ENCODE assay signal across 8 mouse cellular contexts in the genomic region with DNA sequence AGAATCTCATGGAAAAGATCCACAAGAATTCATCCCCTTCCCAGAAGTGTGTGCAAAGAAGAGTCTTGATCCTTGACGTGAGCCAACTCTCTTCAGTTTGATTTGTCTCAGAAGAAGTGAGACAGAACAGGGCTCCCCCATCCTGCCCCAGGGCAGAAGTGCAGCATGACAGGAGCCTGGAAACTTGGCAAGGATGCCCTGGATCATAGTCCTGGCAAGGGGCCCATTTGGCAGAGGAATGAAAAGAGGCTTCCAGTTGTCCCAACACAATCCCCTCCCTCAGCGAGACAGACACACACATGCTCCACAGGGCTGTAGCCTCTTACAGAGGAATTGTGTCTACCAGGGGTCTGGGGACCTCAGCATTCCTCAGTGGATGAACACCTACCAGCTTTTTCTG.
DNase-seq lines count a peak whose midpoint lies in the region; ATAC-seq and TF ChIP-seq lines count a peak whose summit lies in the region.

No protein-coding gene starts in this region.

- no peaks in the 10 kb centered on the region for H3K9me3 ChIP-seq in stomach, postnatal 0 days (ENCODE audit: control insufficient read depth, low read length)

- ATAC-seq in stomach, postnatal 0 days (ENCODE audit: low FRiP score, low TSS enrichment) = no peak

- WGBS in stomach, postnatal 0 days = 34% methylated on average over 2 of the region's 2 CpGs

- TF ChIP-seq CTCF in layer of hippocampus, adult 2 months (conservative IDR thresholded peaks at IDR 0.05) = peak; percentile 49
- peak; percentile 34 for TF ChIP-seq CTCF in stomach, postnatal 0 days (IDR thresholded peaks at IDR 0.05; ENCODE audit: low read depth)

- H3K9ac ChIP-seq in stomach, postnatal 0 days (ENCODE audit: low read length) = no peak overlapping the region

- no peaks in the 10 kb centered on the region for H3K36me3 ChIP-seq in stomach, postnatal 0 days (ENCODE audit: control insufficient read depth, insufficient read depth, low read length)

- no peak overlapping the region for H3K4me2 ChIP-seq in stomach, postnatal 0 days (replicated peaks; ENCODE audit: low read depth)

- no peak for TF ChIP-seq EP300 in stomach, postnatal 0 days (optimal IDR thresholded peaks at IDR 0.05)

- no peak overlapping the region for H3K27ac ChIP-seq in layer of hippocampus, adult 2 months
- no peak overlapping the region for H3K27ac ChIP-seq in stomach, postnatal 0 days (replicated peaks)

- H3K4me3 ChIP-seq in layer of hippocampus, adult 2 months = no peak overlapping the region
- no peak overlapping the region for H3K4me3 ChIP-seq in stomach, postnatal 0 days (ENCODE audit: low read depth, low read length)

- no peaks in the 10 kb centered on the region for H3K4me1 ChIP-seq in stomach, postnatal 0 days (replicated peaks; ENCODE audit: control insufficient read depth, insufficient read depth)

- DNase-seq in frontal cortex, postnatal 14 days (ENCODE audit: low spot score in 2 of 2) = peak; percentile 23 to 26
- DNase-seq in frontal cortex, postnatal 25 days (ENCODE audit: low spot score in 2 of 2) = no peak
- DNase-seq in right cerebral cortex, postnatal 14 days = peak; percentile 43
- DNase-seq in right cerebral cortex, adult 18-20 months = no peak
- peak; percentile 59 to 73 for DNase-seq in heart, adult 9 months (ENCODE audit: low spot score in 2 of 2)
- peak in 1 of 2 experiments; percentile 23 for DNase-seq in layer of hippocampus, adult 2 months (ENCODE audit: low spot score in 2 of 2)
- DNase-seq in stomach, postnatal 0 days (ENCODE audit: low spot score) = peak; percentile 30
- no peak for DNase-seq in T-cell, adult 2 months (ENCODE audit: low spot score)

- no peaks in the 10 kb centered on the region for H3K27me3 ChIP-seq in stomach, postnatal 0 days (ENCODE audit: control insufficient read depth, insufficient read depth, low read length)

Comparison
In these comparisons a context has a peak if more than half of its experiments do, and no peak if none do; other contexts are left out.
1. DNase-seq: peak in frontal cortex, postnatal 14 days (2 of 2), right cerebral cortex, postnatal 14 days (single experiment), heart, adult 9 months (2 of 2) and stomach, postnatal 0 days (single experiment); none in frontal cortex, postnatal 25 days (0 of 2), right cerebral cortex, adult 18-20 months (single experiment) and T-cell, adult 2 months (single experiment).